Mouse (Mus musculus): ENCODE results near the gene Mrps16. TPM values are rescaled to one million over a fixed set of nuclear protein-coding genes. Genes with fewer than 3 reads are reported as not detected.
A peak's percentile ranks its signal among the peaks of the same experiment; 100 is the strongest.

The Mrps16 gene
- total and polyA plus RNA-seq, 3 experiments, result 112 to 132 TPM; not detected in 1

DNA sequence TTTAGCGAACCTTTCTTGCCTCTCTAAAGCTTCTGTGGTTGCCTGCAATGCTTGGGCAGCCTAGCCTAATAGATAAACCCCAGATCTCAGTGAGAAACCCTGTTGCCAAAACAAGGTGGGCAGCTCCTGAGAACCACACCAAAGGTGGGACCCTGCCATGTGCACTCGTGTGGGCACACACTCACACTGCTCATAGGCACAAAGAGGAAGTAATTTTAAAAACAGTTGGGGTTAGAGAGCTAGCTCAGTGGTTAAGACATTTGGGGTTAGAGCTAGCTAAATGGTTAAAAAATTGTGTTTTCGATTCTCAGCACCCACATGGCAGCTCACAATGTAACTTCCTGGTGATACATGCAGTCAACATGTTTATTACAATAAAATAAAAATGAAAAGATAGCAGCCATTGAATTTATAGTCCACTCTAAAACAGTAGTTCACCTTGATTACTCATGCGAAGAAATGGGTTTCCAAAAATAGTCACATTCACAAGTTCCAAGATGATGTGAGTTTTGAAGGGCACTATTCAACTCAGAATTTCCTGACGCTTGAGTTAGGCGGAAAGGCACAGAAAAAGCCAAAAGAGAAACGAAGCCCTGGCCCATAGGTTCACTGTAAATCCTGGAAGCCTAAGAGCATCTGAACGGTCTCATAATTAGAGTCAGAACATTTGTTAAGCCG lies 13.5 kb downstream of the Mrps16 start:
- TF ChIP-seq MYC (IDR thresholded peaks at IDR 0.05; ENCODE audit: low read depth, low read length) (peak; percentile 61; the same call in 1 of the 2 replicates), TBP (IDR thresholded peaks at IDR 0.05; ENCODE audit: low read depth, low read length) (no peak), RAD21 (IDR thresholded peaks at IDR 0.05; ENCODE audit: low read depth, low read length) (no peak), JUND (IDR thresholded peaks at IDR 0.05; ENCODE audit: low read depth, low read length) (no peak), NRF1 (IDR thresholded peaks at IDR 0.05; ENCODE audit: insufficient read depth, low read depth, low read length, poor library complexity, severe bottlenecking) (no peak), MXI1 (IDR thresholded peaks at IDR 0.05; ENCODE audit: low read depth, low read length) (0 out of 2 replicates have a peak, but pooled peaks have one; percentile 26), BHLHE40 (IDR thresholded peaks at IDR 0.05; ENCODE audit: borderline replicate concordance, low read depth, low read length) (no peak), GATA1 (IDR thresholded peaks at IDR 0.05; ENCODE audit: low read depth, low read length) (no peak), MAX (IDR thresholded peaks at IDR 0.05; ENCODE audit: low read length) (peak; percentile 52; the same call in 1 of the 2 replicates), CTCF (IDR thresholded peaks at IDR 0.05 in 2 of 3, conservative IDR thresholded peaks at IDR 0.05 in 1 of 3; ENCODE audit: control insufficient read depth in 1 of 3, insufficient read depth in 1 of 3, low read depth in 2 of 3, low read length in 3 of 3, poor library complexity in 1 of 3, severe bottlenecking in 1 of 3) (no peak), SMC3 (IDR thresholded peaks at IDR 0.05; ENCODE audit: low read depth, low read length) (no peak), UBTF (IDR thresholded peaks at IDR 0.05; ENCODE audit: borderline replicate concordance, insufficient read depth, low read depth, low read length) (no peak), EP300 (IDR thresholded peaks at IDR 0.05; ENCODE audit: low read depth in 1 of 2, low read length in 2 of 2) (no peak), TAL1 (IDR thresholded peaks at IDR 0.05; ENCODE audit: low read length) (no peak), USF1 (IDR thresholded peaks at IDR 0.05; ENCODE audit: low read depth, low read length) (no peak), ELF1 (IDR thresholded peaks at IDR 0.05; ENCODE audit: low read depth, low read length) (0 out of 2 replicates have a peak, but pooled peaks have one; percentile 14), CHD1 (IDR thresholded peaks at IDR 0.05; ENCODE audit: low read depth, low read length) (no peak), GABPA (IDR thresholded peaks at IDR 0.05; ENCODE audit: low read depth, low read length) (no peak), MAZ (IDR thresholded peaks at IDR 0.05; ENCODE audit: low read depth, low read length) (no peak), NELFE (IDR thresholded peaks at IDR 0.05; ENCODE audit: low read depth, low read length) (no peak), SIN3A (IDR thresholded peaks at IDR 0.05; ENCODE audit: low read length) (peak; percentile 29; the same call in 1 of the 2 replicates)
- H3K27me3 ChIP-seq (ENCODE audit: control insufficient read depth in 1 of 2, insufficient read depth in 2 of 2, low read length in 2 of 2), result no peaks in the 10 kb centered on the region
- H3K36me3 ChIP-seq (ENCODE audit: control insufficient read depth in 1 of 2, insufficient read depth in 2 of 2, low read length in 2 of 2), result peaks cover 7 to 32% of the 10 kb centered on the region in 2 experiments
- peaks cover 16 to 17% of the 10 kb centered on the region in 2 experiments for H3K4me1 ChIP-seq (ENCODE audit: control insufficient read depth in 1 of 2, insufficient read depth in 2 of 2, low read length in 2 of 2)
- no peak overlapping the region for H3K9ac ChIP-seq (ENCODE audit: control insufficient read depth, low read depth, low read length, poor library complexity, severe bottlenecking)
- H3K79me2 ChIP-seq (ENCODE audit: control insufficient read depth, insufficient read depth, low read length, poor library complexity), result 0 out of 2 replicates have a peak, but pooled peaks cover 5% of the 10 kb centered on the region
- no peaks in the 10 kb centered on the region for H3K9me3 ChIP-seq (replicated peaks; ENCODE audit: insufficient read depth, low read length)
- no peak overlapping the region for H3K4me3 ChIP-seq (ENCODE audit: control insufficient read depth in 1 of 2, insufficient read depth in 1 of 2, low read depth in 2 of 2, low read length in 2 of 2)
- DNase-seq (ENCODE audit: low read depth, low spot score), result peak; percentile 44
- H3K27ac ChIP-seq (ENCODE audit: control insufficient read depth, low read depth, low read length), result no peak overlapping the region

All from MEL (cell line).